Mouse (Mus musculus): ENCODE measurements around the gene Fmo2.
A peak's percentile ranks its signal among the peaks of the same experiment; 100 is the strongest.

Gene Fmo2

GRCm38 (mm10) chr1:162897838-162898811, at the start of gene Fmo2:
TSS of gene Fmo2 (minus strand) at chr1:162898726.
- no peak for DNase-seq (ENCODE audit: low spot score)

GRCm38 (mm10) chr1:162947934-162948333, 49.4 kb upstream of the Fmo2 start:
- DNase-seq (ENCODE audit: low spot score), result no peak

- no peak for DNase-seq (ENCODE audit: low spot score)
Measured at GRCm38 (mm10) chr1:162946837-162947558, 48.5 kb upstream of the Fmo2 start.

GRCm38 (mm10) chr1:162943700-162944099, 45.2 kb upstream of the Fmo2 start:
- DNase-seq (ENCODE audit: low spot score), result peak; percentile 53

GRCm38 (mm10) chr1:162938696-162939351, 40.3 kb upstream of the Fmo2 start:
- no peak for DNase-seq (ENCODE audit: low spot score)

GRCm38 (mm10) chr1:162937970-162938695, 39.6 kb upstream of the Fmo2 start:
- no peak for DNase-seq (ENCODE audit: low spot score)

GRCm38 (mm10) chr1:162937415-162937814, 38.9 kb upstream of the Fmo2 start, which contains the start of gene Fmo6:
TSS of gene Fmo6 (minus strand) at chr1:162937515.
- DNase-seq (ENCODE audit: low spot score), result no peak

- DNase-seq (ENCODE audit: low spot score), result no peak
Measured at GRCm38 (mm10) chr1:162934374-162935012, 36.0 kb upstream of the Fmo2 start.

GRCm38 (mm10) chr1:162932386-162932785, 33.9 kb upstream of the Fmo2 start:
- DNase-seq (ENCODE audit: low spot score), result no peak

GRCm38 (mm10) chr1:162931880-162932279, 33.4 kb upstream of the Fmo2 start:
- DNase-seq (ENCODE audit: low spot score), result no peak

- no peak for DNase-seq (ENCODE audit: low spot score)
Measured at GRCm38 (mm10) chr1:162931310-162931875, 32.9 kb upstream of the Fmo2 start.

- DNase-seq (ENCODE audit: low spot score), result no peak
Measured at GRCm38 (mm10) chr1:162930631-162931030, 32.1 kb upstream of the Fmo2 start.

- DNase-seq (ENCODE audit: low spot score), result no peak
Measured at GRCm38 (mm10) chr1:162929146-162929545, 30.6 kb upstream of the Fmo2 start.

GRCm38 (mm10) chr1:162925121-162925520, 26.6 kb upstream of the Fmo2 start:
- DNase-seq (ENCODE audit: low spot score), result no peak

GRCm38 (mm10) chr1:162916661-162917060, 18.1 kb upstream of the Fmo2 start:
- no peak for DNase-seq (ENCODE audit: low spot score)

GRCm38 (mm10) chr1:162914932-162915556, 16.5 kb upstream of the Fmo2 start:
- DNase-seq (ENCODE audit: low spot score), result no peak

GRCm38 (mm10) chr1:162912085-162912484, 13.6 kb upstream of the Fmo2 start:
- DNase-seq (ENCODE audit: low spot score), result no peak

- DNase-seq (ENCODE audit: low spot score), result no peak
Measured at GRCm38 (mm10) chr1:162901879-162902278, 3.4 kb upstream of the Fmo2 start.

GRCm38 (mm10) chr1:162895900-162896299, 2.6 kb downstream of the Fmo2 start:
- peak; percentile 81 for DNase-seq (ENCODE audit: low spot score)

- DNase-seq (ENCODE audit: low spot score), result no peak
Measured at GRCm38 (mm10) chr1:162893014-162893413, 5.5 kb downstream of the Fmo2 start.

All from embryo, embryonic 10.5 days (tissue).